ENCODE assay signal across 11 mouse cellular contexts in genomic region chr13:104094531-104095385, GRCm38 (mm10). TPM values are rescaled to one million over a fixed set of nuclear protein-coding genes. Genes with fewer than 3 reads are reported as not detected.
DNase-seq lines count a peak whose midpoint lies in the region; ATAC-seq and TF ChIP-seq lines count a peak whose summit lies in the region.
"Had no signal": no experiment of that assay in that cellular context is flagged by ENCODE, and none has a peak within 500 bp of the region (broad histone marks: within the 10 kb centered on the region; RNA-seq: fewer than 3 reads in every experiment).

No protein-coding gene starts in this region.

- no peak; the same call in 1 of the 2 replicates for ATAC-seq in liver, embryonic 11.5 days (replicated peaks; ENCODE audit: low FRiP score)
- peak; percentile 89 for ATAC-seq in granulocyte monocyte progenitor cell, adult 5-6 weeks (replicated peaks; ENCODE audit: poor library complexity, severe bottlenecking)
- ATAC-seq in liver, embryonic 14.5 days (ENCODE audit: insufficient read depth): peak; percentile 59; the same call in 1 of the 2 replicates
- ATAC-seq in hindbrain, embryonic 16.5 days: no peak

- H3K4me1 ChIP-seq in liver, embryonic 11.5 days (replicated peaks; ENCODE audit: control insufficient read depth, insufficient read depth, low read length): no peaks in the 10 kb centered on the region
- no peaks in the 10 kb centered on the region; a peak in 2 of 4 replicates for H3K4me1 ChIP-seq in liver, embryonic 14.5 days (replicated peaks; ENCODE audit: control insufficient read depth in 2 of 2, insufficient read depth in 2 of 2, low read length in 1 of 2)
- no peaks in the 10 kb centered on the region for H3K4me1 ChIP-seq in hindbrain, embryonic 16.5 days (ENCODE audit: control insufficient read depth, insufficient read depth, low read depth, low read length)

- no peaks in the 10 kb centered on the region for H3K9me3 ChIP-seq in liver, embryonic 11.5 days (ENCODE audit: control insufficient read depth, low read length)
- H3K9me3 ChIP-seq in liver, embryonic 14.5 days (ENCODE audit: control insufficient read depth, low read length): no peaks in the 10 kb centered on the region
- no peaks in the 10 kb centered on the region for H3K9me3 ChIP-seq in hindbrain, embryonic 16.5 days (ENCODE audit: control insufficient read depth, low read length)

- H3K4me2 ChIP-seq in liver, embryonic 11.5 days: no peak overlapping the region
- no peak overlapping the region for H3K4me2 ChIP-seq in liver, embryonic 14.5 days (ENCODE audit: low read depth)
- H3K4me2 ChIP-seq in hindbrain, embryonic 16.5 days (ENCODE audit: low read length): no peak overlapping the region

- TF ChIP-seq CTCF in liver, embryonic 14.5 days (IDR thresholded peaks at IDR 0.05; ENCODE audit: low read depth): no peak

- no peak for TF ChIP-seq EP300 in liver, embryonic 14.5 days (IDR thresholded peaks at IDR 0.05; ENCODE audit: low read depth)

- no peak overlapping the region for H3K27ac ChIP-seq in liver, embryonic 11.5 days (ENCODE audit: low read depth, low read length)
- H3K27ac ChIP-seq in liver, embryonic 14.5 days: no peak overlapping the region
- no peak overlapping the region for H3K27ac ChIP-seq in hindbrain, embryonic 16.5 days (ENCODE audit: low read depth, low read length)

- no peaks in the 10 kb centered on the region for H3K36me3 ChIP-seq in liver, embryonic 11.5 days (ENCODE audit: control insufficient read depth, insufficient read depth, low read length)
- H3K36me3 ChIP-seq in liver, embryonic 14.5 days (replicated peaks; ENCODE audit: control insufficient read depth, insufficient read depth, low read depth): no peaks in the 10 kb centered on the region
- H3K36me3 ChIP-seq in hindbrain, embryonic 16.5 days (ENCODE audit: control insufficient read depth, insufficient read depth, low read length): no peaks in the 10 kb centered on the region

- 77% methylated on average over 11 of the region's 11 CpGs for WGBS in liver, embryonic 11.5 days
- WGBS in liver, embryonic 14.5 days (ENCODE audit: insufficient replicate concordance): 64% methylated on average over 11 of the region's 11 CpGs
- WGBS in hindbrain, embryonic 16.5 days: 81% methylated on average over 11 of the region's 11 CpGs

- peak; percentile 23 for DNase-seq in liver
- DNase-seq in liver, embryonic 11.5 days (ENCODE audit: low spot score): no peak
- no peak for DNase-seq in liver, embryonic 14.5 days (ENCODE audit: low read depth in 3 of 3, low spot score in 3 of 3)
- DNase-seq in skeletal muscle tissue, adult 2 months (ENCODE audit: low read depth, low spot score): peak; percentile 18
- DNase-seq in layer of hippocampus, adult 9-10 months (ENCODE audit: low spot score): no peak
- DNase-seq in layer of hippocampus, adult 9-11 months: no peak
- DNase-seq: cerebellum, postnatal 25 days; gastrocnemius, postnatal 36 days; midbrain, embryonic 14.5 days had no signal

- no peak overlapping the region for H3K4me3 ChIP-seq in liver, embryonic 11.5 days (ENCODE audit: low read depth, low read length)
- H3K4me3 ChIP-seq in liver, embryonic 14.5 days (ENCODE audit: insufficient read depth in 1 of 2, low read depth in 2 of 2, low read length in 2 of 2): no peak overlapping the region
- no peak overlapping the region for H3K4me3 ChIP-seq in hindbrain, embryonic 16.5 days (ENCODE audit: low read length)

- no peaks in the 10 kb centered on the region for H3K27me3 ChIP-seq in liver, embryonic 11.5 days (replicated peaks; ENCODE audit: control insufficient read depth, insufficient read depth, low read length)
- no peaks in the 10 kb centered on the region for H3K27me3 ChIP-seq in liver, embryonic 14.5 days (ENCODE audit: control insufficient read depth, insufficient read depth, low read length)
- no peaks in the 10 kb centered on the region for H3K27me3 ChIP-seq in hindbrain, embryonic 16.5 days (replicated peaks; ENCODE audit: control insufficient read depth, insufficient read depth, low read length)

- no peak overlapping the region for H3K9ac ChIP-seq in liver, embryonic 11.5 days (ENCODE audit: low read depth, low read length)
- H3K9ac ChIP-seq in liver, embryonic 14.5 days (replicated peaks): no peak overlapping the region
- H3K9ac ChIP-seq in hindbrain, embryonic 16.5 days (ENCODE audit: low read depth, low read length): no peak overlapping the region

RNA-seq across cellular contexts. Expression of gene Nln, which starts 14.7 kb away (rescaled TPM):
- polyA plus RNA-seq in liver, embryonic 11.5 days (2014; fragmentation: Nextera tagmentation; extraction: Ambion mirVana): 20.9 and 22.7 TPM in 2 replicates
- 27.8 and 45.8 TPM in 2 replicates for total RNA-seq in granulocyte monocyte progenitor cell, adult 5-6 weeks (2014; fragmentation: Nextera tagmentation)
- 33.5 and 36.5 TPM in 2 replicates for total RNA-seq in granulocyte monocyte progenitor cell, adult 5-6 weeks (2017)
- 5.2 and 5.3 TPM in 2 replicates for polyA plus RNA-seq in liver, embryonic 14.5 days (2012; rRNA removed)
- 10.8 and 13.7 TPM in 2 replicates for polyA plus RNA-seq in liver, embryonic 14.5 days (2014; fragmentation: Nextera tagmentation; extraction: Ambion mirVana)
- 66.4 and 68.3 TPM in 2 replicates for polyA plus RNA-seq in hindbrain, embryonic 16.5 days (2015; fragmentation: Nextera tagmentation; extraction: Ambion mirVana)

RNA-seq across cellular contexts. Expression of gene Sgtb, which starts 14.8 kb away (rescaled TPM):
- 2.1 and 2.7 TPM in 2 replicates for polyA plus RNA-seq in liver, embryonic 11.5 days (2014; fragmentation: Nextera tagmentation; extraction: Ambion mirVana)
- total RNA-seq in granulocyte monocyte progenitor cell, adult 5-6 weeks (2014; fragmentation: Nextera tagmentation): not detected in 2 replicates
- total RNA-seq in granulocyte monocyte progenitor cell, adult 5-6 weeks (2017): 0.26 TPM in 1 of 2 replicates, not detected in the other
- 0.21 and 0.26 TPM in 2 replicates for polyA plus RNA-seq in liver, embryonic 14.5 days (2012; rRNA removed)
- polyA plus RNA-seq in liver, embryonic 14.5 days (2014; fragmentation: Nextera tagmentation; extraction: Ambion mirVana): 0.58 TPM in 2 replicates
- 32.5 and 34.0 TPM in 2 replicates for polyA plus RNA-seq in hindbrain, embryonic 16.5 days (2015; fragmentation: Nextera tagmentation; extraction: Ambion mirVana)

Comparison
In these comparisons a context has a peak if more than half of its experiments do, and no peak if none do; other contexts are left out.
1. DNase-seq: peak in liver (single experiment) and skeletal muscle tissue, adult 2 months (single experiment); none in liver, embryonic 11.5 days (single experiment), liver, embryonic 14.5 days (0 of 3), layer of hippocampus, adult 9-10 months (single experiment) and layer of hippocampus, adult 9-11 months (single experiment).
2. ATAC-seq: peak in granulocyte monocyte progenitor cell, adult 5-6 weeks (single experiment) and liver, embryonic 14.5 days (single experiment); none in liver, embryonic 11.5 days (single experiment) and hindbrain, embryonic 16.5 days (single experiment).